Mouse (Mus musculus): Measurements from ENCODE around the gene Snap47. TPM values are rescaled to one million over a fixed set of nuclear protein-coding genes. Genes with fewer than 3 reads are reported as not detected.

Gene Snap47
- total and polyA plus RNA-seq, 3 experiments: 95.9 to 102 (median 101) TPM

- Histone ChIP-seq H3K4me2 (ENCODE audit: insufficient read depth, low read depth, poor library complexity, severe bottlenecking) (no peak overlapping the region), H3K79me2 (replicated peaks; ENCODE audit: control insufficient read depth, extremely low read depth, insufficient read depth, poor library complexity, severe bottlenecking) (no peaks in the 10 kb centered on the region), H3K4me3 (replicated peaks in 1 of 3; ENCODE audit: low read depth in 2 of 3, low read length in 2 of 3, poor library complexity in 1 of 3) (no peak overlapping the region), H3K36me3 (replicated peaks in 1 of 2; ENCODE audit: control insufficient read depth in 1 of 2, insufficient read depth in 1 of 2, low read length in 1 of 2) (peaks cover 20 to 42% of the 10 kb centered on the region in 2 experiments), H3K27me3 (replicated peaks) (no peaks in the 10 kb centered on the region), H3K4me1 (ENCODE audit: control insufficient read depth in 1 of 2, insufficient read depth in 2 of 2) (no peaks in the 10 kb centered on the region), H3K9ac (ENCODE audit: insufficient read depth, low read depth) (no peak overlapping the region), H3K27ac (ENCODE audit: insufficient read depth, low read depth) (no peak overlapping the region), H3K9me3 (replicated peaks; ENCODE audit: low read length) (no peaks in the 10 kb centered on the region)
- dilution Hi-C loops (cut with MboI; ENCODE audit: extremely low pct_ligation_motif_present, extremely low pct_unique_long_range_greater_than_20kb, low sequenced_read_pairs) (no loop called here), in situ Hi-C loops (cut with MboI; ENCODE audit: low pct_ligation_motif_present, low pct_unique_long_range_greater_than_20kb, low sequenced_read_pairs) (no loop called here)
- no peak for TF ChIP-seq ZNF384 (IDR thresholded peaks at IDR 0.05; ENCODE audit: low read depth, low read length)
- no peak for TF ChIP-seq POLR2A (IDR thresholded peaks at IDR 0.05; ENCODE audit: low read depth, low read length)
- TF ChIP-seq ELF1 (IDR thresholded peaks at IDR 0.05; ENCODE audit: low read depth, low read length): no peak
- no peak for TF ChIP-seq PAX5 (IDR thresholded peaks at IDR 0.05; ENCODE audit: low read length)
- no peak for TF ChIP-seq ZC3H11A (IDR thresholded peaks at IDR 0.05; ENCODE audit: low read depth, low read length)
- TF ChIP-seq NELFE (IDR thresholded peaks at IDR 0.05; ENCODE audit: low read depth, low read length): no peak
- TF ChIP-seq TBP (conservative IDR thresholded peaks at IDR 0.05; ENCODE audit: low read depth, low read length): no peak
- no peak for TF ChIP-seq CTCF (conservative IDR thresholded peaks at IDR 0.05 in 1 of 2, IDR thresholded peaks at IDR 0.05 in 1 of 2; ENCODE audit: low read depth in 2 of 2, low read length in 2 of 2)
- TF ChIP-seq MAFK (IDR thresholded peaks at IDR 0.05; ENCODE audit: insufficient replicate concordance, low read length): no peak
- no peak for TF ChIP-seq JUND (conservative IDR thresholded peaks at IDR 0.05; ENCODE audit: low read depth, low read length)
- no peak for DNase-seq (ENCODE audit: extremely low read depth)
Measured at GRCm38 (mm10) chr11:59400876-59401275, 50.1 kb downstream of the Snap47 start.

DNA sequence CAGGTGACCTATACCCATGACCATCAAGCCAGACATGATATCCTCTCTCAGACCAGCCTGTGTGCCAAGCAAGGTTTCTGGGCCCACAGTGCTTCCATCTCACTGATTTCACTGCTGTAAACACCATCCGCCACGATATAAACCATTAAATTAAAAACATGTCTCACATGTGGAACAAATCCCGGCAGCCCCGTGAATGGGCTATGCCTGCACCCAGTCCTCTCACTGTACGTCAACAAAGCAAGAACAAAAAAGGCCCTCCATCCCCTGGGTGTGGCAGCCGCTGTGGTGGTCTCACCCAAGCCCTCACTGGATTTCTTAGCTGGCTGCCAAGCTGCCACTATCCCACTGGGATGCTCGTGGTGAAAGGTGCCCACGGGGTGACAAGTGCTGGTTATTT is 51.2 kb downstream of the Snap47 start:
- Histone ChIP-seq H3K27ac (ENCODE audit: insufficient read depth, low read depth) (no peak overlapping the region), H3K4me1 (ENCODE audit: control insufficient read depth in 1 of 2, insufficient read depth in 2 of 2) (no peaks in the 10 kb centered on the region), H3K9me3 (replicated peaks; ENCODE audit: low read length) (no peaks in the 10 kb centered on the region), H3K4me2 (ENCODE audit: insufficient read depth, low read depth, poor library complexity, severe bottlenecking) (no peak overlapping the region), H3K4me3 (replicated peaks in 1 of 3; ENCODE audit: low read depth in 2 of 3, low read length in 2 of 3, poor library complexity in 1 of 3) (no peak overlapping the region), H3K79me2 (replicated peaks; ENCODE audit: control insufficient read depth, extremely low read depth, insufficient read depth, poor library complexity, severe bottlenecking) (no peaks in the 10 kb centered on the region), H3K9ac (ENCODE audit: insufficient read depth, low read depth) (no peak overlapping the region), H3K36me3 (replicated peaks in 1 of 2; ENCODE audit: control insufficient read depth in 1 of 2, insufficient read depth in 1 of 2, low read length in 1 of 2) (peaks cover 16 to 34% of the 10 kb centered on the region in 2 experiments), H3K27me3 (replicated peaks) (no peaks in the 10 kb centered on the region)
- TF ChIP-seq HCFC1 (IDR thresholded peaks at IDR 0.05; ENCODE audit: low read depth, low read length) (no peak), CTCF (conservative IDR thresholded peaks at IDR 0.05 in 1 of 2, IDR thresholded peaks at IDR 0.05 in 1 of 2; ENCODE audit: low read depth in 2 of 2, low read length in 2 of 2) (no peak), TCF12 (IDR thresholded peaks at IDR 0.05; ENCODE audit: low read depth, low read length) (no peak), GABPA (IDR thresholded peaks at IDR 0.05; ENCODE audit: insufficient replicate concordance, low read depth, low read length) (no peak), NRF1 (IDR thresholded peaks at IDR 0.05; ENCODE audit: low read depth, low read length) (no peak), RCOR1 (conservative IDR thresholded peaks at IDR 0.05; ENCODE audit: low read depth, low read length) (no peak)
- in situ Hi-C loops (cut with MboI; ENCODE audit: low pct_ligation_motif_present, low pct_unique_long_range_greater_than_20kb, low sequenced_read_pairs) (no loop called here), dilution Hi-C loops (cut with MboI; ENCODE audit: extremely low pct_ligation_motif_present, extremely low pct_unique_long_range_greater_than_20kb, low sequenced_read_pairs) (no loop called here)
- DNase-seq (ENCODE audit: extremely low read depth): no peak

Data from CH12.LX (cell line).